In the genomic region with DNA sequence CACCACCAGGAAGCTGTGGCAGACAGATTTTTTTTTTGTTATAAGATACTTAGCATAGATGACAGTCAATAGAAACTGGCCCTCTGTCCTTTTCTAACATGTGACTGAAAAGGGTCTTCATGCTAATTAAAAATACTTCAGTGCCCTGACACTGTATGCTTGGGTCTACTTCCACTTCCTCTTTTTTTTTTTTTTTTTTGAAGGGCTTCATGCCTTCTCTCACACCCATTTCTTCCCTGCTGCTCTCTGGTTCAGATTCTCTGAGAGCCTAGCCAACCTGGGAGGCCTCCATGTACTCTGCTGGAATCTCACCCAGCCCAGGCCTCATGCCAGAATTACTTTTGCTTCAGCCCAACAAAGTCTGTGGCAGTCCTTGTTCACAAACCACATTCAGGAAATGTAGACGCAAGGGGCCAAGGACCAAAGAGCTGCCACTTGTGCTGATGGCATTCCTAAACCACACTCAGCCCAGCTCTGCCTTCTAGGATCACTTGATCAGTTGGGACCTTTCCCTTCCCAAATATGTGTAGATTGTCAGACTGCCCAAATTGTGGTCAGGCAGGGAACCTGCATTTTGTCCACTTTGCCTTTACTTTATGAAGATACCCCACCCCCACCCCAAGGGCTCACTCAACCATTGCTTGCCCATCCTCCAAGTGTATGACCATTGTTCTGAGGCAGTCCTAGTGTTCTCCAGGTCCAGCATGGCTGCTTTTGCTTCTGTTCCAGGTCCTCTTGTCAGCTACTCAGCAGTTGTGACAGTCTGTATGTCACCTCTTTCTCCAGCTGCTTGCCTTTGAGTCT, we compare ENCODE assay signal across 8 mouse cellular contexts. TPM values are rescaled to one million over a fixed set of nuclear protein-coding genes. Genes with fewer than 3 reads are reported as not detected.
A peak's percentile ranks its signal among the peaks of the same experiment; 100 is the strongest.
DNase-seq lines count a peak whose midpoint lies in the region; ATAC-seq and TF ChIP-seq lines count a peak whose summit lies in the region.

No protein-coding gene starts in this region.

- H3K4me2 ChIP-seq in neural tube, embryonic 14.5 days (ENCODE audit: low read depth, low read length), result no peak overlapping the region

- peaks cover 3% of the 10 kb centered on the region; the same call in 1 of the 2 replicates for H3K36me3 ChIP-seq in neural tube, embryonic 14.5 days (ENCODE audit: control insufficient read depth, insufficient read depth, low read length)

- no peak for ATAC-seq in cerebellum, adult (ENCODE audit: insufficient number of reproducible peaks, low FRiP score, low TSS enrichment)
- no peak; the same call in 1 of the 2 replicates for ATAC-seq in neural tube, embryonic 14.5 days (ENCODE audit: low read depth)

- 67% methylated on average over 1 of the region's 1 CpGs for WGBS in neural tube, embryonic 14.5 days

- TF ChIP-seq CTCF in gastrocnemius, adult 2 months (IDR thresholded peaks at IDR 0.05), result no peak

- H3K9ac ChIP-seq in neural tube, embryonic 14.5 days (replicated peaks; ENCODE audit: low read depth, low read length), result no peak overlapping the region

- H3K9me3 ChIP-seq in neural tube, embryonic 14.5 days (ENCODE audit: control insufficient read depth, low read length), result no peaks in the 10 kb centered on the region

- DNase-seq in cerebellum, adult 18-20 months, result peak; percentile 3 to 7
- peak; percentile 19 for DNase-seq in left cerebral cortex, postnatal 4 days
- DNase-seq in left cerebral cortex, postnatal 36 days (ENCODE audit: low spot score in 2 of 2), result no peak
- peak; percentile 61 for DNase-seq in gastrocnemius, adult 2 months
- peak; percentile 47 to 81 for DNase-seq in layer of hippocampus, postnatal 14 days (ENCODE audit: low spot score in 2 of 2)
- DNase-seq in urinary bladder, adult 18-20 months (ENCODE audit: low spot score in 2 of 2), result no peak

- H3K4me3 ChIP-seq in gastrocnemius, adult 2 months, result no peak overlapping the region
- H3K4me3 ChIP-seq in neural tube, embryonic 14.5 days (ENCODE audit: low read depth, low read length), result no peak overlapping the region

- peaks cover 16% of the 10 kb centered on the region for H3K4me1 ChIP-seq in neural tube, embryonic 14.5 days (ENCODE audit: control insufficient read depth, insufficient read depth, low read length)

- intact Hi-C loops in left cerebral cortex, postnatal 4 days (cut with DNase I), result no loop called here
- intact Hi-C loops in left cerebral cortex, postnatal 36 days (cut with DNase I), result no loop called here
- intact Hi-C loops in gastrocnemius, adult 2 months (cut with DNase I), result no loop called here

- H3K27ac ChIP-seq in gastrocnemius, adult 2 months, result no peak overlapping the region
- H3K27ac ChIP-seq in neural tube, embryonic 14.5 days (ENCODE audit: low read depth, low read length), result peak overlapping the region; percentile 7

- no peaks in the 10 kb centered on the region for H3K27me3 ChIP-seq in neural tube, embryonic 14.5 days (ENCODE audit: control insufficient read depth, insufficient read depth, low read length)

RNA-seq across cellular contexts. Expression of gene Bend5, which starts 27.8 kb away (rescaled TPM):
- total RNA-seq in left cerebral cortex, postnatal 4 days (2021), result 10 to 100 TPM; 25.4 to 28.5 TPM
- 10 to 100 TPM; 16.3 to 18.2 TPM for total RNA-seq in left cerebral cortex, postnatal 36 days (2021)
- total RNA-seq in gastrocnemius, adult 2 months (2021), result under 1 TPM; 0.15 to 0.33 TPM
- total RNA-seq in layer of hippocampus, postnatal 14 days (2021), result 10 to 100 TPM; 12.3 to 12.6 TPM
- polyA plus RNA-seq in neural tube, embryonic 14.5 days (2014; fragmentation: Nextera tagmentation; extraction: Ambion mirVana), result 69.5 and 72.4 TPM in 2 replicates

Comparison
In these comparisons a context has a peak if more than half of its experiments do, and no peak if none do; other contexts are left out.
1. DNase-seq: peak in cerebellum, adult 18-20 months (2 of 2), left cerebral cortex, postnatal 4 days (single experiment), gastrocnemius, adult 2 months (single experiment) and layer of hippocampus, postnatal 14 days (2 of 2); none in left cerebral cortex, postnatal 36 days (0 of 2) and urinary bladder, adult 18-20 months (0 of 2).
2. RNA of gene Bend5, which starts 27.8 kb away (total RNA-seq): 25.4 to 28.5 TPM in left cerebral cortex, postnatal 4 days, 16.3 to 18.2 TPM in left cerebral cortex, postnatal 36 days and 12.3 to 12.6 TPM in layer of hippocampus, postnatal 14 days; 0.15 to 0.33 TPM in gastrocnemius, adult 2 months; every median in the first group is over 4 times any median in the second.